Mouse (Mus musculus) gastrocnemius, postnatal 4 days (tissue): Measurements from ENCODE around the gene Dnase2b. TPM values are rescaled to one million over a fixed set of nuclear protein-coding genes. Genes with fewer than 3 reads are reported as not detected.

Experiments used
- DNase-seq, 2 experiments: peaks; one replicate each; pipeline ENCODE4 v3.0.0; 2021 to 2022; ENCODE audit warnings: low spot score in 2 of 2, mixed read lengths in 2 of 2
- total RNA-seq, 2 experiments: library from RNA; stranded (reverse); gene quantifications; 2 replicates each; pipeline ENCODE4 v1.2.3; 2021

Dnase2b gene
- total RNA-seq, 2 experiments from 2014 or later, result 0.10 to 0.12 TPM

- no peak for DNase-seq
Observed at GRCm38 (mm10) chr3:146570939-146571338, 44.5 kb downstream of the Dnase2b start.

- no peak for DNase-seq
Observed at GRCm38 (mm10) chr3:146570148-146570782, 45.1 kb downstream of the Dnase2b start, which contains the start of gene Uox. Uox (plus strand) TSS chr3:146570426.

- no peak for DNase-seq
Observed at GRCm38 (mm10) chr3:146569594-146569993, 45.8 kb downstream of the Dnase2b start.

GRCm38 (mm10) chr3:146567884-146568530 lies 47.4 kb downstream of the Dnase2b start:
- DNase-seq, result no peak

- no peak for DNase-seq
Observed at GRCm38 (mm10) chr3:146567366-146567765, 48.0 kb downstream of the Dnase2b start.

GRCm38 (mm10) chr3:146565065-146565411 lies 50.4 kb downstream of the Dnase2b start:
- DNase-seq, result no peak

- DNase-seq, result peak; percentile 50 to 78
Observed at GRCm38 (mm10) chr3:146564268-146565064, 50.9 kb downstream of the Dnase2b start.

GRCm38 (mm10) chr3:146562936-146563335 lies 52.5 kb downstream of the Dnase2b start:
- DNase-seq, result no peak

- DNase-seq, result no peak
Observed at GRCm38 (mm10) chr3:146557507-146557906, 57.9 kb downstream of the Dnase2b start.

GRCm38 (mm10) chr3:146556567-146556966 lies 58.8 kb downstream of the Dnase2b start:
- DNase-seq, result no peak

GRCm38 (mm10) chr3:146554816-146555215 lies 60.6 kb downstream of the Dnase2b start:
- DNase-seq, result no peak

- DNase-seq, result no peak
Observed at GRCm38 (mm10) chr3:146543632-146544031, 71.8 kb downstream of the Dnase2b start.

- no peak for DNase-seq
Observed at GRCm38 (mm10) chr3:146540521-146541273, 74.7 kb downstream of the Dnase2b start.

GRCm38 (mm10) chr3:146534986-146535385 lies 80.4 kb downstream of the Dnase2b start:
- DNase-seq, result no peak

Other genes starting within 250 kb of the Dnase2b start
- gene Ssx2ip, start 211.0 kb downstream of the Dnase2b start, total RNA-seq, result 10 to 100 TPM; 20.2 to 22.6 TPM
- 1 to 10 TPM; 7.9 to 8.6 TPM for gene Ctbs, start 165.8 kb downstream of the Dnase2b start, total RNA-seq
- 1 to 10 TPM; 3.3 to 3.5 TPM for gene Spata1, start 115.8 kb downstream of the Dnase2b start, total RNA-seq
- gene Gng5, start 115.8 kb downstream of the Dnase2b start, total RNA-seq, result 100 to 1,000 TPM; 238 to 270 TPM
- gene Rpf1, start 94.2 kb downstream of the Dnase2b start, total RNA-seq, result 10 to 100 TPM; 16.8 to 25.5 TPM
- 1 to 10 TPM in 1 of 2 experiments, not detected in 1; 1.9 TPM for gene Uox, start 45.2 kb downstream of the Dnase2b start, total RNA-seq
- not detected for gene 4930503B20Rik, start 35.7 kb upstream of the Dnase2b start, total RNA-seq
- 1 to 10 TPM in 1 of 2 experiments, under 1 TPM in 1; 0.86 to 1.1 TPM for gene Samd13, start 70.0 kb upstream of the Dnase2b start, total RNA-seq
- 10 to 100 TPM; 72.9 to 76.0 TPM for gene Prkacb, start 197.4 kb upstream of the Dnase2b start, total RNA-seq
- gene Ttll7, start 236.8 kb upstream of the Dnase2b start, total RNA-seq, result 1 to 10 TPM; 7.7 to 9.2 TPM